Mouse (Mus musculus) MEL (cell line): ENCODE results near the gene Vasn. TPM values are rescaled to one million over a fixed set of nuclear protein-coding genes. Genes with fewer than 3 reads are reported as not detected.

ENCODE experiments used
- DNase-seq: peaks from one replicate; pipeline ENCODE4 v3.0.0; 2011; ENCODE audit warnings: low read depth, low spot score
- H3K27ac ChIP-seq: 2 replicates; pipeline ENCODE4 v1.5.1; 2012; ENCODE audit warnings: low read depth, mild to moderate bottlenecking, control low read depth, low read length, moderate library complexity; ENCODE audit not compliant: control insufficient read depth
- H3K27me3 ChIP-seq, 2 experiments: fragments of 150-350 bp in 1 of 2; sonication (generic) in 1 of 2; 2 replicates each; pipeline ENCODE4 v1.6.1; 2012; ENCODE audit warnings: low read length in 2 of 2, mild to moderate bottlenecking in 2 of 2, improper control_type of control experiment in 1 of 2, moderate library complexity in 1 of 2; ENCODE audit not compliant: insufficient read depth in 2 of 2, control insufficient read depth in 1 of 2
- H3K36me3 ChIP-seq, 2 experiments: 2 replicates each; pipeline ENCODE4 v1.6.1; 2012 to 2014; ENCODE audit warnings: low read length in 2 of 2, improper control_type of control experiment in 1 of 2, inconsistent platforms in 1 of 2, mild to moderate bottlenecking in 1 of 2; ENCODE audit not compliant: insufficient read depth in 2 of 2, control insufficient read depth in 1 of 2
- H3K4me1 ChIP-seq, 2 experiments: fragments of 150-350 bp in 1 of 2; sonication (generic) in 1 of 2; 2 replicates each; pipeline ENCODE4 v1.6.1; 2012; ENCODE audit warnings: low read length in 2 of 2, improper control_type of control experiment in 1 of 2, mild to moderate bottlenecking in 1 of 2; ENCODE audit not compliant: insufficient read depth in 2 of 2, control insufficient read depth in 1 of 2
- H3K4me3 ChIP-seq, 2 experiments: fragments of 150-350 bp in 1 of 2; sonication (generic) in 1 of 2; 2 replicates each; pipeline ENCODE4 v1.5.1; 2012; ENCODE audit warnings: low read depth in 2 of 2, low read length in 2 of 2, mild to moderate bottlenecking in 2 of 2, moderate library complexity in 2 of 2, control low read depth in 1 of 2, improper control_type of control experiment in 1 of 2; ENCODE audit not compliant: control insufficient read depth in 1 of 2, insufficient read depth in 1 of 2
- H3K79me2 ChIP-seq: 2 replicates; pipeline ENCODE4 v1.6.1; 2012; ENCODE audit warnings: mild to moderate bottlenecking, low read length, moderate library complexity; ENCODE audit not compliant: control insufficient read depth, poor library complexity, insufficient read depth
- H3K9ac ChIP-seq: 2 replicates; pipeline ENCODE4 v1.6.1; 2012; ENCODE audit warnings: low read depth, mild to moderate bottlenecking, control low read depth, low read length, moderate library complexity; ENCODE audit not compliant: control insufficient read depth, poor library complexity, severe bottlenecking
- H3K9me3 ChIP-seq: fragments of 150-350 bp; sonication (generic); replicated peaks from 2 replicates; pipeline ENCODE4 v1.6.1; 2012; ENCODE audit warnings: mild to moderate bottlenecking, low read length, improper control_type of control experiment, moderate library complexity; ENCODE audit not compliant: insufficient read depth
- BHLHE40 ChIP-seq: IDR thresholded peaks from 2 replicates; pipeline ENCODE4 v1.6.1; 2012; ENCODE audit warnings: low read depth, mild to moderate bottlenecking, inconsistent platforms, low read length, improper control_type of control experiment, borderline replicate concordance
- CHD2 ChIP-seq: IDR thresholded peaks from 2 replicates; pipeline ENCODE4 v1.6.1; 2011; ENCODE audit warnings: low read length, improper control_type of control experiment
- ELF1 ChIP-seq: IDR thresholded peaks from 2 replicates; pipeline ENCODE4 v1.6.1; 2014; ENCODE audit warnings: low read depth, mild to moderate bottlenecking, inconsistent platforms, low read length, improper control_type of control experiment, moderate library complexity
- EP300 ChIP-seq, 2 experiments: IDR thresholded peaks; 2 replicates each; pipeline ENCODE4 v1.6.1; 2011; ENCODE audit warnings: improper control_type of control experiment in 2 of 2, low read length in 2 of 2, low read depth in 1 of 2, mild to moderate bottlenecking in 1 of 2
- HCFC1 ChIP-seq: IDR thresholded peaks from 2 replicates; pipeline ENCODE4 v1.6.1; 2012; ENCODE audit warnings: low read depth, mild to moderate bottlenecking, inconsistent platforms, low read length, improper control_type of control experiment, moderate library complexity
- JUND ChIP-seq: IDR thresholded peaks from 2 replicates; pipeline ENCODE4 v1.6.1; 2011; ENCODE audit warnings: low read depth, mild to moderate bottlenecking, improper control_type of control experiment, low read length
- KAT2A ChIP-seq: conservative IDR thresholded peaks from 2 replicates; pipeline ENCODE4 v1.6.1; 2012; ENCODE audit warnings: low read depth, low read length, improper control_type of control experiment, inconsistent platforms
- MAFK ChIP-seq: IDR thresholded peaks from 2 replicates; pipeline ENCODE4 v1.6.1; 2011; ENCODE audit warnings: low read depth, mild to moderate bottlenecking, low read length, improper control_type of control experiment, borderline replicate concordance
- MAX ChIP-seq: IDR thresholded peaks from 2 replicates; pipeline ENCODE4 v1.6.1; 2011; ENCODE audit warnings: low read length, improper control_type of control experiment
- MEF2A ChIP-seq: IDR thresholded peaks from 2 replicates; pipeline ENCODE4 v1.6.1; 2014; ENCODE audit warnings: low read depth, mild to moderate bottlenecking, inconsistent platforms, low read length, improper control_type of control experiment; ENCODE audit not compliant: poor library complexity, insufficient replicate concordance, severe bottlenecking; ENCODE audit errors: extremely low read depth
- MXI1 ChIP-seq: IDR thresholded peaks from 2 replicates; pipeline ENCODE4 v1.6.1; 2011; ENCODE audit warnings: mild to moderate bottlenecking, low read depth, low read length, improper control_type of control experiment
- MYB ChIP-seq: IDR thresholded peaks from 2 replicates; pipeline ENCODE4 v1.6.1; 2011; ENCODE audit warnings: mild to moderate bottlenecking, low read depth, low read length, improper control_type of control experiment
- MYC ChIP-seq: IDR thresholded peaks from 2 replicates; pipeline ENCODE4 v1.6.1; 2011; ENCODE audit warnings: low read depth, mild to moderate bottlenecking, low read length, improper control_type of control experiment, moderate library complexity
- POLR2AphosphoS2 ChIP-seq: IDR thresholded peaks from 2 replicates; pipeline ENCODE4 v1.6.1; 2011; ENCODE audit warnings: low read length, improper control_type of control experiment
- TCF12 ChIP-seq: IDR thresholded peaks from 2 replicates; pipeline ENCODE4 v1.6.1; 2014; ENCODE audit warnings: low read depth, mild to moderate bottlenecking, inconsistent platforms, low read length, improper control_type of control experiment, moderate library complexity
- USF1 ChIP-seq: IDR thresholded peaks from 2 replicates; pipeline ENCODE4 v1.6.1; 2014; ENCODE audit warnings: low read depth, mild to moderate bottlenecking, inconsistent platforms, low read length, improper control_type of control experiment, moderate library complexity
- ZKSCAN1 ChIP-seq: IDR thresholded peaks from 2 replicates; pipeline ENCODE4 v1.6.1; 2012; ENCODE audit warnings: low read depth, mild to moderate bottlenecking, inconsistent platforms, low read length, improper control_type of control experiment, moderate library complexity
- ZMIZ1 ChIP-seq: IDR thresholded peaks from 2 replicates; pipeline ENCODE4 v1.6.1; 2012; ENCODE audit warnings: low read depth, mild to moderate bottlenecking, inconsistent platforms, low read length, improper control_type of control experiment, moderate library complexity
- ZNF384 ChIP-seq: IDR thresholded peaks from 2 replicates; pipeline ENCODE4 v1.6.1; 2012; ENCODE audit warnings: low read depth, mild to moderate bottlenecking, inconsistent platforms, low read length, improper control_type of control experiment
- polyA plus RNA-seq, 2 experiments: library from polyadenylated mRNA; stranded (reverse) in 1 of 2; unstranded in 1 of 2; fragments of >175 nt in 1 of 2; fragments of >200 nt in 1 of 2; gene quantifications; 2 replicates each; pipeline versions ENCODE4 v1.2.1 to v1.2.4; 2012; ENCODE audit warnings: low replicate concordance in 2 of 2, low read depth in 1 of 2; ENCODE audit not compliant: insufficient read length in 2 of 2, insufficient read depth in 1 of 2, missing spikeins in 1 of 2
- total RNA-seq: library from RNA; depleted of rRNA; stranded (reverse); fragments of 300-350 nt; gene quantifications from 2 replicates; pipeline ENCODE4 v1.2.3, GENCODE M21; 2012

Vasn gene
- total and polyA plus RNA-seq, 3 experiments, result 0.19 to 3.1 TPM; not detected in 1

DNA sequence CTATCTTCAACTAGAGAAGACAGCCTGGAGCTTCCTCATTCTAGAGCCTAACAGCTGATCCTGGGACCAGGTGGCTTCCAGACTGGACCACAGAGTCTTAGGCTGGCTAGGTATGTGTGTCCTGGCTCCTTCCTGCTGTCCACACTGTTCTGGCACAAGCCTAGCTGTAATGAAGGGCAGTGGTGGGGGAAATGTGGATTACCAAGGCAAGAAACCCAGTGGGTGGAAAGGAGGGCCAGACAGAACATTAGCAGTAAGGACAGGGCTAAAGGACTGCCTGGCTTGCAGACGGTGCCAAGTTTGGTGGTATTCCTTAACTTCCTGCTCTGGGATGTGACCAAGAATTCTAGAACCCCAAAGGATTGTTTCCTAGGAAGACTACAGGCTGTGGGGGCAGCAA, 11.3 kb downstream of the Vasn start:
- H3K79me2 ChIP-seq, result no peaks in the 10 kb centered on the region
- no peaks in the 10 kb centered on the region for H3K4me1 ChIP-seq
- no peak for DNase-seq
- H3K9me3 ChIP-seq, result no peaks in the 10 kb centered on the region
- no peak overlapping the region for H3K9ac ChIP-seq
- H3K36me3 ChIP-seq, result no peaks in the 10 kb centered on the region
- no peak overlapping the region for H3K27ac ChIP-seq
- H3K4me3 ChIP-seq, result no peak overlapping the region
- H3K27me3 ChIP-seq, result no peaks in the 10 kb centered on the region
- no peak for TF ChIP-seq ELF1

- no peak overlapping the region for H3K4me3 ChIP-seq
- no peaks in the 10 kb centered on the region for H3K79me2 ChIP-seq
- no peak overlapping the region for H3K9ac ChIP-seq
- H3K27ac ChIP-seq, result no peak overlapping the region
- H3K4me1 ChIP-seq, result no peaks in the 10 kb centered on the region
- no peaks in the 10 kb centered on the region for H3K9me3 ChIP-seq
- no peak for TF ChIP-seq ZMIZ1
- no peak for TF ChIP-seq MEF2A
- TF ChIP-seq ZNF384, result no peak
- TF ChIP-seq CHD2, result no peak
- TF ChIP-seq MYC, result no peak
- TF ChIP-seq BHLHE40, result no peak
- TF ChIP-seq MAFK, result no peak
- no peaks in the 10 kb centered on the region for H3K27me3 ChIP-seq
- DNase-seq, result no peak
- no peaks in the 10 kb centered on the region for H3K36me3 ChIP-seq
Measured at GRCm38 (mm10) chr16:4651624-4652023, 11.9 kb downstream of the Vasn start.

GRCm38 (mm10) chr16:4652707-4653416, 13.1 kb downstream of the Vasn start:
- no peaks in the 10 kb centered on the region for H3K36me3 ChIP-seq

More at GRCm38 (mm10) chr16:4652707-4653416, 13.1 kb downstream of the Vasn start:
- no peaks in the 10 kb centered on the region for H3K9me3 ChIP-seq
- H3K9ac ChIP-seq, result no peak overlapping the region
- H3K27ac ChIP-seq, result no peak overlapping the region
- H3K4me1 ChIP-seq, result no peaks in the 10 kb centered on the region
- no peak for DNase-seq
- no peaks in the 10 kb centered on the region for H3K79me2 ChIP-seq
- no peak for TF ChIP-seq EP300 (IDR thresholded peaks at IDR 0.05; ENCODE audit: low read depth in 1 of 2, low read length in 2 of 2)
- TF ChIP-seq MYC, result no peak
- no peak for TF ChIP-seq MAX
- TF ChIP-seq TCF12, result no peak
- no peak for TF ChIP-seq USF1
- TF ChIP-seq KAT2A, result no peak
- no peak for TF ChIP-seq MXI1
- no peak for TF ChIP-seq MYB
- no peak for TF ChIP-seq JUND
- no peak for TF ChIP-seq HCFC1
- no peak for TF ChIP-seq ELF1
- TF ChIP-seq ZKSCAN1, result no peak
- TF ChIP-seq POLR2AphosphoS2, result no peak
- TF ChIP-seq MEF2A, result no peak
- no peak overlapping the region for H3K4me3 ChIP-seq
- no peaks in the 10 kb centered on the region for H3K27me3 ChIP-seq
